Mouse (Mus musculus) stomach, postnatal 0 days (tissue): ENCODE results near the gene Hipk1. TPM values are rescaled to one million over a fixed set of nuclear protein-coding genes. Genes with fewer than 3 reads are reported as not detected.
"Not testable (repeated sequence)": the region's sequence is repeated elsewhere in the genome, so short reads cannot be mapped to it uniquely, and the experiment has no call there.

Experiments used
- ATAC-seq: fragments of 200-750 bp; cut with Nextera tagmentation; 2 replicates; pipeline ENCODE4 v1.8.0; 2017; ENCODE audit not compliant: low FRiP score, low TSS enrichment
- DNase-seq: peaks from one replicate; pipeline ENCODE4 v3.0.0-alpha.2; 2016; ENCODE audit warnings: low spot score
- H3K27ac ChIP-seq: fragments of 300-500 bp; sonication (generic); replicated peaks from 2 replicates; pipeline ENCODE4 v1.5.1; 2014; ENCODE audit warnings: mild to moderate bottlenecking, control low read depth
- H3K27me3 ChIP-seq: fragments of 300-500 bp; sonication (generic); 2 replicates; pipeline ENCODE4 v1.6.1; 2014; ENCODE audit warnings: low read length; ENCODE audit not compliant: control insufficient read depth, insufficient read depth
- H3K36me3 ChIP-seq: fragments of 300-500 bp; sonication (generic); 2 replicates; pipeline ENCODE4 v1.6.1; 2014; ENCODE audit warnings: low read length, mixed read lengths; ENCODE audit not compliant: control insufficient read depth, insufficient read depth
- H3K4me1 ChIP-seq: fragments of 300-500 bp; sonication (generic); replicated peaks from 2 replicates; pipeline ENCODE4 v1.6.1; 2014; ENCODE audit warnings: antibody characterized with exemption; ENCODE audit not compliant: control insufficient read depth, insufficient read depth
- H3K4me2 ChIP-seq: fragments of 300-500 bp; sonication (generic); replicated peaks from 2 replicates; pipeline ENCODE4 v1.6.1; 2014; ENCODE audit warnings: low read depth, mild to moderate bottlenecking, control low read depth, moderate library complexity
- H3K4me3 ChIP-seq: fragments of 300-500 bp; sonication (generic); 2 replicates; pipeline ENCODE4 v1.5.1; 2014; ENCODE audit warnings: low read depth, low read length, control low read depth
- H3K9ac ChIP-seq: fragments of 300-500 bp; sonication (generic); 2 replicates; pipeline ENCODE4 v1.6.1; 2014; ENCODE audit warnings: mild to moderate bottlenecking, low read length, control low read depth, mixed read lengths
- H3K9me3 ChIP-seq: fragments of 300-500 bp; sonication (generic); 2 replicates; pipeline ENCODE4 v1.6.1; 2016; ENCODE audit warnings: low read length; ENCODE audit not compliant: control insufficient read depth
- CTCF ChIP-seq: IDR thresholded peaks from 2 replicates; pipeline ENCODE4 v1.5.1; 2016; ENCODE audit warnings: antibody characterized with exemption, low read depth, mild to moderate bottlenecking, moderate library complexity
- EP300 ChIP-seq: optimal IDR thresholded peaks from 2 replicates; pipeline ENCODE3; 2016; ENCODE audit warnings: antibody characterized with exemption
- WGBS: fragments of 180-500 bp; shearing (Covaris S2); extraction: QIAGEN DNeasy Blood & Tissue Kit; methylation state at CpG from one replicate; pipeline ENCODE4 v1.1.7; 2014; 5-methylcytosine and 5-hydroxymethylcytosine counted together
- polyA plus RNA-seq: library from polyadenylated mRNA; unstranded; fragments of >200 nt; fragmentation: Nextera tagmentation; extraction: Ambion mirVana; gene quantifications from 2 replicates; pipeline ENCODE4 v1.2.1, GENCODE M21; 2015

The Hipk1 gene
- polyA plus RNA-seq, 1 experiment from 2014 or later, result 6.7 TPM

- H3K36me3 ChIP-seq, result no peaks in the 10 kb centered on the region
- WGBS, result 29% methylated on average over 10 of the region's 10 CpGs
- H3K4me3 ChIP-seq, result no peak overlapping the region
- H3K4me1 ChIP-seq, result peaks cover 7% of the 10 kb centered on the region; the same call in 1 of the 2 replicates
- peak overlapping the region; percentile 86 for H3K27ac ChIP-seq
- peak; percentile 77 for DNase-seq
- H3K9me3 ChIP-seq, result no peaks in the 10 kb centered on the region
- peak; percentile 99 for ATAC-seq
- H3K27me3 ChIP-seq, result no peaks in the 10 kb centered on the region
- H3K9ac ChIP-seq, result 0 out of 2 replicates have a peak overlapping the region, but pooled peaks have one; percentile 8
- no peak for TF ChIP-seq CTCF
- peak; percentile 62 for TF ChIP-seq EP300
- peak overlapping the region; percentile 27; the same call in 1 of the 2 replicates for H3K4me2 ChIP-seq
These were observed 10.5 kb upstream of the Hipk1 start for GRCm38 (mm10) chr3:103801631-103802531.

GRCm38 (mm10) chr3:103799507-103799906 is 8.1 kb upstream of the Hipk1 start:
- TF ChIP-seq EP300, result no peak
- no peak for TF ChIP-seq CTCF
- no peak for DNase-seq
- Histone ChIP-seq H3K9me3 (no peaks in the 10 kb centered on the region), H3K4me1 (peaks cover 7% of the 10 kb centered on the region; the same call in 1 of the 2 replicates), H3K36me3 (no peaks in the 10 kb centered on the region), H3K27ac (no peak overlapping the region), H3K9ac (no peak overlapping the region), H3K4me3 (no peak overlapping the region), H3K27me3 (no peaks in the 10 kb centered on the region), H3K4me2 (no peak overlapping the region)
- 74% methylated on average over 2 of the region's 2 CpGs for WGBS
- ATAC-seq, result no peak

GRCm38 (mm10) chr3:103796389-103796788 is 5.0 kb upstream of the Hipk1 start:
- H3K9me3 ChIP-seq, result no peaks in the 10 kb centered on the region
- no peak overlapping the region for H3K4me2 ChIP-seq
- H3K27ac ChIP-seq, result no peak overlapping the region
- H3K4me3 ChIP-seq, result no peak overlapping the region
- no peak overlapping the region for H3K9ac ChIP-seq
- WGBS, result 61% methylated on average over 2 of the region's 2 CpGs
- no peaks in the 10 kb centered on the region for H3K36me3 ChIP-seq
- no peak for ATAC-seq
- H3K4me1 ChIP-seq, result peaks cover under 1% of the 10 kb centered on the region; the same call in 1 of the 2 replicates
- TF ChIP-seq EP300 (no peak), CTCF (no peak)
- DNase-seq, result no peak
- H3K27me3 ChIP-seq, result no peaks in the 10 kb centered on the region

- 70% methylated on average over 1 of the region's 1 CpGs for WGBS
- no peak overlapping the region for H3K27ac ChIP-seq
- DNase-seq (no peak), ATAC-seq (no peak)
- no peaks in the 10 kb centered on the region for H3K9me3 ChIP-seq
- no peak overlapping the region for H3K9ac ChIP-seq
- no peak overlapping the region for H3K4me2 ChIP-seq
- H3K27me3 ChIP-seq, result no peaks in the 10 kb centered on the region
- TF ChIP-seq CTCF, result no peak
- H3K4me1 ChIP-seq, result 0 out of 2 replicates have a peak, but pooled peaks cover under 1% of the 10 kb centered on the region
- no peak overlapping the region for H3K4me3 ChIP-seq
- no peaks in the 10 kb centered on the region for H3K36me3 ChIP-seq
These were observed 1.2 kb upstream of the Hipk1 start for GRCm38 (mm10) chr3:103792566-103792965.

- not testable (repeated sequence) for H3K9me3 ChIP-seq, H3K4me1 ChIP-seq, ATAC-seq, H3K4me3 ChIP-seq, DNase-seq, H3K36me3 ChIP-seq, H3K27me3 ChIP-seq, H3K27ac ChIP-seq, H3K9ac ChIP-seq, H3K4me2 ChIP-seq
- 89% methylated on average over 5 of the region's 5 CpGs for WGBS
These were observed 696 bp upstream of the Hipk1 start for GRCm38 (mm10) chr3:103792111-103792406.
